Mouse (Mus musculus) midbrain, embryonic 10.5 days (tissue): ENCODE measurements around the gene Sik1. TPM values are rescaled to one million over a fixed set of nuclear protein-coding genes. Genes with fewer than 3 reads are reported as not detected.

Experiments
- DNase-seq: peaks from one replicate; pipeline ENCODE4 v3.0.0-alpha.2; 2017; ENCODE audit warnings: low spot score
- H3K27ac ChIP-seq: fragments of 300-500 bp; sonication (generic); replicated peaks from 2 replicates; pipeline ENCODE4 v1.5.1; 2016; ENCODE audit warnings: mild to moderate bottlenecking
- H3K27me3 ChIP-seq: fragments of 300-500 bp; sonication (generic); 2 replicates; pipeline ENCODE4 v1.6.1; 2016; ENCODE audit warnings: low read depth, mild to moderate bottlenecking; ENCODE audit not compliant: poor library complexity, severe bottlenecking
- H3K36me3 ChIP-seq: fragments of 300-500 bp; sonication (generic); 2 replicates; pipeline ENCODE4 v1.6.1; 2016; ENCODE audit warnings: mild to moderate bottlenecking, moderate library complexity
- H3K4me1 ChIP-seq: fragments of 300-500 bp; sonication (generic); 2 replicates; pipeline ENCODE4 v1.6.1; 2016
- H3K4me3 ChIP-seq: fragments of 300-500 bp; sonication (generic); 2 replicates; pipeline ENCODE4 v1.5.1; 2016; ENCODE audit warnings: mild to moderate bottlenecking, moderate library complexity
- H3K9me3 ChIP-seq: fragments of 300-500 bp; sonication (generic); replicated peaks from 2 replicates; pipeline ENCODE4 v1.6.1; 2016; ENCODE audit warnings: mild to moderate bottlenecking
- WGBS: fragments of 180-500 bp; shearing (Covaris S2); methylation state at CpG from one replicate; pipeline ENCODE4 v1.1.7; 2016; 5-methylcytosine and 5-hydroxymethylcytosine counted together
- polyA plus RNA-seq: library from polyadenylated mRNA; unstranded; fragments of >200 nt; fragmentation: Nextera tagmentation; extraction: Ambion mirVana; gene quantifications from 2 replicates; pipeline ENCODE4 v1.2.1, GENCODE M21; 2016

Sik1 gene
- polyA plus RNA-seq, 1 experiment from 2014 or later: 9.2 TPM

DNA sequence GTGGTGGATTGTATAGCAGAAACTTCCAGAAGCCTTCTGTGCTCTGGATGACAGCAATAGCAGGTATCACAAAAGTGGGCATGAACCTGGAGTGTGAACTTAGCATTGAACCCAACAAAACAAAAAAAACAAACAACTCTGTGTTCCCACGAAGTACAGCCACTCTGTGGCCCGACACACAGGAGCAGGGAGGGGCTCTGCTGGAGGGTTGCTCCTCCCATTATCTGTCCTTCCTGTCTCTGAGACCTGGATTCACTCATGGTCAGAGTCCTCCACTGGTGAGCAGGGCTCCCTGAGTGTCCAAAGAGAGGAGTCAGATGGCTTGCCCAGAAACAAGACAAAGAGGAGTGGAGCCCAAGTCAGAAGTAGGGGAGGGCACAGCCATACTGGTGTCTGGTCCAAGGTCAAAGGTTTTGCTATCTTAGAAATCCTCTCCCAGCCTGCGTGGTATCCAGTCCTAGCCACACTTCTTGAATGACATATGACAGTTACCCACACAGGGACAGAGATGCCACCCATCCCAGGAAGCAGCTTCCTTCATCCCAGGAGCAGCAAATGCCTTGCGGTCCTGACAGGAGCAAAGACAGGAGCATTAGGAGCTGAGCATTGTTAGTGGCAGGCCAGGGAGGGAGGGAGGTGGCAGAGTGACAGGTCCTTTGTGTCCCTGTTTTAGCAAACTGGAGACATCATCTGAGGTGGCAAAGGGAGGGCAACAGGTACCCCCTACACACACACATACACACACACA is 35.3 kb downstream of the Sik1 start:
- H3K36me3 ChIP-seq: no peaks in the 10 kb centered on the region
- H3K4me1 ChIP-seq: peaks cover 54% of the 10 kb centered on the region
- 45% methylated on average over 4 of the region's 4 CpGs for WGBS
- DNase-seq: no peak
- no peak overlapping the region for H3K4me3 ChIP-seq
- H3K27me3 ChIP-seq: no peaks in the 10 kb centered on the region
- no peaks in the 10 kb centered on the region for H3K9me3 ChIP-seq
- peak overlapping the region; percentile 73 for H3K27ac ChIP-seq

DNA sequence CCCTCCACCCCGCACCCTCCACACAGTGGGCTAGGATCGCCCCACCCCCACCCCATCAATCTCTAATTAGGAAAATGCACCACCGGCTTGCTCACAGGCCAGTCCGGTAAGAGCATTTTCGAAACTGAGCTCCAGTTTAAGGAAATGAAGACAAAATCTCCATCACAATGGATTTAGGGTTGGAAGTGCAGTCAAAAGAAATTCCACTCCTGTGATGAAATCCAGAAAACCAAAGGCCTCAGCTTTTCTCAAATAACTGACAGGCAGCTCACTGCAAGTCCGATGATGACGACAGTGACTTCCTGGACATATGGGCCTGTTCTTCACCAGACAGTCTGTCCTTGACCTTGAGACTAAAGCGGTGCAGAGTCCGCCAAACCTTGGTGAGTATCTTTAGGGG is 36.2 kb downstream of the Sik1 start:
- 75% methylated on average over 9 of the region's 9 CpGs for WGBS
- no peaks in the 10 kb centered on the region for H3K27me3 ChIP-seq
- H3K4me3 ChIP-seq: no peak overlapping the region
- H3K9me3 ChIP-seq: no peaks in the 10 kb centered on the region
- no peak for DNase-seq
- H3K4me1 ChIP-seq: peaks cover 54% of the 10 kb centered on the region
- H3K36me3 ChIP-seq: no peaks in the 10 kb centered on the region
- peak overlapping the region; percentile 64 for H3K27ac ChIP-seq

DNA sequence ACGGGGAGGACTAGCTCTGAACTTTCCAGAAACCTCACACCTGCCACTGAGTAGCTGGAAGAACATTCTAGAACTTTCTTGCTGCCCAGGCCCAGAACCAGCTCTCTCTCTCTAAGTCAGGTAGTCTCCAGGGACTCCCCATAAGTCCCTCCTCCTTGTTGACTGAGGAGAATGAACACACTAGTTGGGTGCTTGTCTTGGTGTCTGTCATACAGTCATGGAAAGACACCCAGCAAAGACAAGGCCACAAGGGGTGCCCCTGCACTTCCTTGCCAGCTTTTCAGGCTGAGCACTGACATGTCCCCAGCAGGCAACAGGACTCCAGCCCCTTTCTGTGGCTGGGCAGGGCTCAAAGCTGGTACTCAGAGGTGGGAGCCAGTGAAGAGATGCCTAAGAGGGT is 37.8 kb downstream of the Sik1 start:
- DNase-seq: no peak
- Histone ChIP-seq H3K4me3 (no peak overlapping the region), H3K4me1 (peaks cover 54% of the 10 kb centered on the region), H3K36me3 (no peaks in the 10 kb centered on the region), H3K27ac (peak overlapping the region; percentile 56; the same call in 1 of the 2 replicates), H3K27me3 (no peaks in the 10 kb centered on the region), H3K9me3 (no peaks in the 10 kb centered on the region)
- WGBS: 94% methylated on average over 1 of the region's 1 CpGs

DNA sequence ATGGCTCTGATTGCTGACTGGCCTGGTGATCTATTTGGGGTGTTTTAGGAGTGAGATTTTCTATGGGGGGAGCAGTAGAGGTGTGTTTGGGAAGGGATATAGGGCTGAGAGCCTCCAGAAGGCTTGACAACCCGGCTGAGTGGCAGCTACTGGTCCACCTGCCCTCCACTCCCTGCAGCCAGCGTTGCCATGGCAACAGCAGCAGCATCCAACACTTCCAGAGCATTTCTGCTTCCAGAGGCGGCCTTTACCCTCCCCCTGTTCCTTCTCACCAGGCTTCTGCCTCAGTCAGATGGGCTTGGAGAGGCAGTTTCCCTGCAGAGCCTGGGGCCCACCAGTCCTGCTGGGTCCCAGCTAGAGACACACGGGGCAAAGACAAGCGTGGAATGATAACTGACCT is 38.4 kb downstream of the Sik1 start:
- H3K9me3 ChIP-seq: no peaks in the 10 kb centered on the region
- H3K27me3 ChIP-seq: no peaks in the 10 kb centered on the region
- DNase-seq: peak; percentile 69
- no peak overlapping the region for H3K4me3 ChIP-seq
- H3K27ac ChIP-seq: peak overlapping the region; percentile 56; the same call in 1 of the 2 replicates
- no peaks in the 10 kb centered on the region for H3K36me3 ChIP-seq
- WGBS: 22% methylated on average over 5 of the region's 5 CpGs
- peaks cover 54% of the 10 kb centered on the region for H3K4me1 ChIP-seq

DNA sequence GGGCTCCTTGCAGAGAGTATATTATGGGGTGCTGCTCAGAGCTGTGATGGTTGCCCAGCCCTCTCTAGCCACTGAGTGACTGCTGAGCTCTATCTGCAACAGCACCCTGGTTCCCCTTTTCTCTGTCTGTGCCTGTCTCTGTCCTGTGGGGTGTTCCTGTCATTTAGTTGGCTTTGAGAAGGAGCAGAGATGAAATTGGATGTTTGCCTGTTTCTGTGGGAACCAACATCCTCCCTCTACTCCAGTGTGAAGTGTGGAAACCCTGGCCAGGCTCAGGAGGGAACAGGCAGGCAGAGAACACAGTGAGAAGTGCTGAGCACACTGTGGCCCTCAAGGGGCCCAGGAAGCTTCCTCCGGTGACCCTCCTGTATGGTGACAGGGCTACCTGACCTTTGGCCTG is 40.8 kb downstream of the Sik1 start:
- Histone ChIP-seq H3K4me3 (no peak overlapping the region), H3K27ac (no peak overlapping the region), H3K27me3 (no peaks in the 10 kb centered on the region), H3K36me3 (no peaks in the 10 kb centered on the region), H3K9me3 (no peaks in the 10 kb centered on the region), H3K4me1 (peaks cover 36% of the 10 kb centered on the region)
- no peak for DNase-seq
- 81% methylated on average over 1 of the region's 1 CpGs for WGBS

GRCm38 (mm10) chr17:31813938-31814622 is 41.5 kb downstream of the Sik1 start:
- no peak overlapping the region for H3K4me3 ChIP-seq
- no peaks in the 10 kb centered on the region for H3K27me3 ChIP-seq
- WGBS: 81% methylated on average over 3 of the region's 3 CpGs
- H3K4me1 ChIP-seq: peaks cover 31% of the 10 kb centered on the region
- no peaks in the 10 kb centered on the region for H3K9me3 ChIP-seq
- H3K36me3 ChIP-seq: no peaks in the 10 kb centered on the region
- no peak for DNase-seq
- H3K27ac ChIP-seq: no peak overlapping the region

DNA sequence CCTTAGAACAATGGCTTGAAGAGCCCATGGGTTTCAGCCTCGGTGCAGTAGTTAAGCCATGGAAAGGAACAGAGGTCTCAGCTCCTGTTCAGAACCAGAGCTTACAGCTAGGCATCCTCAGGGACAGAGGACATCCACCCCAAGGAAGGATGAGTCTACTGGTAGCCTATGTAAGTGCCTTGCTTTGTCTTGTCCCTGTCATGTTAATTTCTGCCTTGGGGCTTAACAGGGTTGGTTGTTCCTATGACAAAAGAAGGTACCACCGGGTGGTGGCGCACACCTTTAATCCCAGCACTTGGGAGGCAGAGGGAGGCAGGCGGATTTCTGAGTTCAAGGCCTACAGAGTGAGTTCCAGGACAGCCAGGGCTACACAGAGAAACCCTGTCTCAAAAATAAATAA is 44.3 kb downstream of the Sik1 start:
- H3K4me3 ChIP-seq: no peak overlapping the region
- H3K27ac ChIP-seq: no peak overlapping the region
- H3K36me3 ChIP-seq: no peaks in the 10 kb centered on the region
- H3K27me3 ChIP-seq: no peaks in the 10 kb centered on the region
- no peaks in the 10 kb centered on the region for H3K9me3 ChIP-seq
- no peak for DNase-seq
- H3K4me1 ChIP-seq: peaks cover 17% of the 10 kb centered on the region
- WGBS: 36% methylated on average over 4 of the region's 4 CpGs

DNA sequence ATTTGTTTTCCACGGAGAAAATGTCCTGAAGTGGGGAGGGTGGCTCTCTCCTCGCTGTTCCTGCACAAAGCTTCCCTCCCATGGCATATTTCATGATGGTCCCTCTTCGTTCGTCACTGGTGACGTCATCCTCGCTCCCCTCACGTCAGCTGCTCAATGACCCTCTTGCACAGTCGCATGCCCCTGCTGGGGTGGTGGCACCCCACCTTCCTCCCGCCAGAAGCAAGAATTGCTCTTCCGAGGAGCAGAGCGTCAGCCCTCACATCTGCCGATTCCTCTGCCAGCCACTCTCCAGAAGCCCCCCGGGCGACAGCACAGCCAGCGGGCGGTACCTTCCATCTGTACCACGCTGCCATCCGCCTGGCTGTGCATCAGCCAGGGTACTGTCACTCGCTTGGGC is 45.7 kb downstream of the Sik1 start:
- WGBS: 58% methylated on average over 19 of the region's 19 CpGs
- Histone ChIP-seq H3K27ac (no peak overlapping the region), H3K9me3 (no peaks in the 10 kb centered on the region), H3K36me3 (no peaks in the 10 kb centered on the region), H3K4me3 (no peak overlapping the region), H3K4me1 (peaks cover 21% of the 10 kb centered on the region), H3K27me3 (no peaks in the 10 kb centered on the region)
- DNase-seq: no peak

DNA sequence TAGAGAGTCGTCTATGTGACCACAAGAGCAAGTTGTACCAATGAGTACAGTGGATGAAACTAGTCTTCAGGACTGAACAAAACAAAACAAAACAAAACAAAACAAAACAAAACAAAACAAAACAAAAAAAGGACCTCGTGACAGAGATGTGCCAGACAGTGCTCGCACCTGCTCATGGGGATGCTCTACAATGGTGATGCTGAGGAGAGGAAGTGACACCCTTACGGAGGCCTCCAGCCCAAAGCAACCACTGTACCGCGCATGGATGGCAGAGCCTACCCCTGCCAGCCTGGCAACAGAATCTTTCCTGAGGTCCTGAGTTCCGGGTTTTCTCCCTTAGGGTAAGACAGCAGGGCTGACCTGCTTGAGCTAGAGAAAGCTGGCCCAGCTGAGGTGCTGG is 46.5 kb downstream of the Sik1 start:
- Histone ChIP-seq H3K4me1 (peaks cover 21% of the 10 kb centered on the region), H3K4me3 (no peak overlapping the region), H3K36me3 (no peaks in the 10 kb centered on the region), H3K9me3 (no peaks in the 10 kb centered on the region), H3K27ac (no peak overlapping the region), H3K27me3 (no peaks in the 10 kb centered on the region)
- WGBS: 93% methylated on average over 7 of the region's 7 CpGs
- no peak for DNase-seq

- H3K27me3 ChIP-seq: no peaks in the 10 kb centered on the region
- H3K4me3 ChIP-seq: no peak overlapping the region
- DNase-seq: peak; percentile 59
- WGBS: 48% methylated on average over 10 of the region's 10 CpGs
- H3K9me3 ChIP-seq: no peaks in the 10 kb centered on the region
- H3K27ac ChIP-seq: peak overlapping the region; percentile 46; the same call in 1 of the 2 replicates
- H3K36me3 ChIP-seq: no peaks in the 10 kb centered on the region
- peaks cover 21% of the 10 kb centered on the region for H3K4me1 ChIP-seq
These were observed 47.3 kb downstream of the Sik1 start for GRCm38 (mm10) chr17:31808082-31808875.

- Histone ChIP-seq H3K4me3 (no peak overlapping the region), H3K36me3 (no peaks in the 10 kb centered on the region), H3K9me3 (no peaks in the 10 kb centered on the region), H3K27me3 (no peaks in the 10 kb centered on the region), H3K4me1 (peaks cover 28% of the 10 kb centered on the region), H3K27ac (no peak overlapping the region)
- 58% methylated on average over 3 of the region's 3 CpGs for WGBS
- no peak for DNase-seq
These were observed 49.1 kb downstream of the Sik1 start for GRCm38 (mm10) chr17:31806496-31806895.

DNA sequence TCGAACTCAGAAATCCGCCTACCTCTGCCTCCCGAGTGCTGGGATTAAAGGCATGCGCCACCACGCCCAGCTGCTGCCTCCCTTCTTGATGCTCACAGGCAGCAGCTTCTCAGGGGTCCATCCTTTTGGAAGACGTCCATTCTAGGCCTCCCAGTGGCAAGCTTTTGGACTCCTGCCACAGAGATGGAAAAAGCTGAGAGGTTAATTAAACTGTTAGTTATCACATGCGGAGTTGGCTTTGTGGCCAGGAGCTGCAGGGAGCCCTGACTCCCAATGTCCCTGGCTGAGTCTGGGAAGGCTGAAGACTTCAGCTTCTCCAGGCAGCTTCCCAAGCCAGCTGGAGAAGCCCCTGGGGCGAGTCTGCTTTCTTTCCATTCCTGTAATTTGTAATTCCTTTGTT is 49.6 kb downstream of the Sik1 start:
- no peaks in the 10 kb centered on the region for H3K27me3 ChIP-seq
- WGBS: 24% methylated on average over 8 of the region's 8 CpGs
- H3K4me1 ChIP-seq: peaks cover 28% of the 10 kb centered on the region
- H3K27ac ChIP-seq: no peak overlapping the region
- no peaks in the 10 kb centered on the region for H3K36me3 ChIP-seq
- H3K4me3 ChIP-seq: no peak overlapping the region
- no peaks in the 10 kb centered on the region for H3K9me3 ChIP-seq
- no peak for DNase-seq

DNA sequence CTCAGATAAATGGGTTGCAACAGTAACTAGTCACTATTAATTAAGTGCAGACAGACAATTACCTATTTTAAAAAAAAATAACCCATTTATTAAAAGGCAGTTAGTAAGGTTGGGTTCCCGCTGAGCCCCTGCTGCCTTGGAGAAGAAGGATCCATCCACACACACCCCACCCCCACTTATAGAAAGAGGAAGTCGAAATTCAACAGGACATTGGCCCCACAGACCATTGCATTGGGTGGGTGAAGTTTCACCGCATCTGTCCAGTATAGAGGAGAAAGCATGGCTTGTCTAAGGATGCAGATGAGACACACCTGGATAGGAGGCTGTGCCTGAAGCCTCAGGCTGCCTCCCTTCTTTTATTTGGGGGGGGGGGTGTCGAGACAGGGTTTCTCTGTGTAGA is 50.0 kb downstream of the Sik1 start:
- Histone ChIP-seq H3K27me3 (no peaks in the 10 kb centered on the region), H3K4me1 (peaks cover 28% of the 10 kb centered on the region), H3K27ac (no peak overlapping the region), H3K36me3 (no peaks in the 10 kb centered on the region), H3K9me3 (no peaks in the 10 kb centered on the region), H3K4me3 (no peak overlapping the region)
- no peak for DNase-seq
- 78% methylated on average over 4 of the region's 4 CpGs for WGBS
